Mouse (Mus musculus) heart, postnatal 0 days (tissue): ENCODE measurements at regions not wholly inside any gene's neighbourhood (a gene's known extent, or its start where the extent isn't known, plus 50 kb on each side); places are given as distances from the start of the nearest gene placed in this dataset.

ENCODE experiments used
- CTCF ChIP-seq: IDR thresholded peaks from 2 replicates; pipeline ENCODE4 v1.5.1; 2016; ENCODE audit warnings: antibody characterized with exemption, control low read depth, low read depth
- EP300 ChIP-seq: IDR thresholded peaks from 2 replicates; pipeline ENCODE4 v1.6.1; 2016; ENCODE audit warnings: antibody characterized with exemption, low read depth

GRCm38 (mm10) chr6:111725969-111726368, 547.6 kb upstream of the Lmcd1 start:
- no peak for TF ChIP-seq CTCF
- no peak for TF ChIP-seq EP300
